Mouse (Mus musculus) c-Kit-positive CD71-positive TER-119-negative erythroid progenitor cells, embryonic 14.5 days (primary cell): ENCODE results near the gene Taldo1.

Experiments used
- DNase-seq: peaks from one replicate; pipeline ENCODE4 v3.0.0-alpha.2; 2013; ENCODE audit warnings: low read depth

The Taldo1 gene

GRCm38 (mm10) chr7:141426948-141427730 is 35.1 kb downstream of the Taldo1 start:
- no peak for DNase-seq

- DNase-seq, result no peak
These were observed 36.7 kb downstream of the Taldo1 start for GRCm38 (mm10) chr7:141428701-141429100.

- no peak for DNase-seq
These were observed 37.3 kb downstream of the Taldo1 start, which contains the start of gene Cend1 for GRCm38 (mm10) chr7:141429310-141429709. Cend1 (minus strand) TSS chr7:141429491.

GRCm38 (mm10) chr7:141429840-141430584 is 38.0 kb downstream of the Taldo1 start:
- no peak for DNase-seq

- DNase-seq, result no peak
These were observed 38.7 kb downstream of the Taldo1 start for GRCm38 (mm10) chr7:141430585-141431240.

GRCm38 (mm10) chr7:141431434-141432185 is 39.6 kb downstream of the Taldo1 start:
- no peak for DNase-seq

GRCm38 (mm10) chr7:141432186-141432611 is 40.2 kb downstream of the Taldo1 start:
- no peak for DNase-seq

GRCm38 (mm10) chr7:141432741-141433516 is 40.9 kb downstream of the Taldo1 start:
- DNase-seq, result no peak

DNA sequence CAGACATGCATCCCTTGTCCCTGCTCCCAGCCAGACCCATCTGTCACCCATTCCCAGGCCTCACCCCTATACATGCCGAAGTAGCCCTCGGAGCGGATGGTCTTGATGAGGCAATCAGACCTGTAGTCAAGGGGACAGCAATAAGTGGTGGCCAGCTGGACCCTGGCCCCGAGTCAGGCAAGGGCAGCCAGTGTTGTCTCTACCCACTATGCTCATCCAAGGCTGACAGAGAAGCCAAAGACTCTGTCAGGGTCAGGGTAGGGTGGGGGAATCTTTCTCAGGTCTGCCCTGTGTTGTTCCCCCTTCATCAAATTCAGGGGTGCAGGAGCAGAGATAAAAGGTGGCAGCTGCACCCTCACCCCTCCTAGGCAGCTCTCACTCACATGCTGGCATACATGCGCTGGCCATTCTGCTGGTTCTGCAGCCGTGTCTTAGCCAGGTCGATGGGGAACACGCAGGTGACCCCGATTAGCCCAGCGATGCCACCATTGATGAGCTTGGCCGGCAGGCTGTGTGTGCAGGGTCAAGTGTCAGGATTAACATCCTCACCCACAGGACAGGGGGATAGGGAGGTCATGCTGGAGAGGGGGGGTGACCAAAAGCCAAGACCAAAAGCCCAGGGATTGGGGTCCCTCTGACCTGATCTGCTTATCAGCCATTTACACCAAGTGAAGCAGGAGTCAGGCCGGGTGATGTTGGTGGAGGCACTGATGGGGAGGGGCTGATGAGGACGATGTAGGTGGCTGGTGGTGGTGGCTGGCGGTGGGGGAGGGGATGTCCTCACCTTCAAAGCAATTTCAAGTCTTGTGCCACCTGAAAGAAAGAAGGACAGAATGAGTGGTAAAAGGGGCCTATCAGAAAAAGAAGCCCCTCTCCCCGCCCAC is 41.8 kb downstream of the Taldo1 start:
- DNase-seq, result no peak

DNA sequence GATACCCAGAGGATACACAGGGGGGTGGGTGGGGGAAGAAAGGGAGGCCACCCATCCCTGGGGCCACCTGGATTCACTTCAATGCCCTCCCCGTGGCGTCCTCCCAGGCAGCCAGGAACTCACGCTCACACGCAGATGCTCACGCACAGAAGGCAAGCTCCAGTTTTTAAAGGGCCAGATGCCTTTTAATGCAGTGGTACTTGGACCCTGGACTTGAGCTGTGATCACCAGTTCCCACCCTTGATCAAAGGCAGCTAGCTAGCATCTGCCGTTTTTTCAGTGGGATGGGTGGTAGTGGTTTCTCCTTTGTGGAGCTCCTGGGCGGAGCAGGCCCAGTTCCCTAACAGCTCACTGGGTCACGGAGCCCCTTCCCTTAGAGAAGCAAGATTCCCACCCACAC is 42.5 kb downstream of the Taldo1 start:
- no peak for DNase-seq

DNA sequence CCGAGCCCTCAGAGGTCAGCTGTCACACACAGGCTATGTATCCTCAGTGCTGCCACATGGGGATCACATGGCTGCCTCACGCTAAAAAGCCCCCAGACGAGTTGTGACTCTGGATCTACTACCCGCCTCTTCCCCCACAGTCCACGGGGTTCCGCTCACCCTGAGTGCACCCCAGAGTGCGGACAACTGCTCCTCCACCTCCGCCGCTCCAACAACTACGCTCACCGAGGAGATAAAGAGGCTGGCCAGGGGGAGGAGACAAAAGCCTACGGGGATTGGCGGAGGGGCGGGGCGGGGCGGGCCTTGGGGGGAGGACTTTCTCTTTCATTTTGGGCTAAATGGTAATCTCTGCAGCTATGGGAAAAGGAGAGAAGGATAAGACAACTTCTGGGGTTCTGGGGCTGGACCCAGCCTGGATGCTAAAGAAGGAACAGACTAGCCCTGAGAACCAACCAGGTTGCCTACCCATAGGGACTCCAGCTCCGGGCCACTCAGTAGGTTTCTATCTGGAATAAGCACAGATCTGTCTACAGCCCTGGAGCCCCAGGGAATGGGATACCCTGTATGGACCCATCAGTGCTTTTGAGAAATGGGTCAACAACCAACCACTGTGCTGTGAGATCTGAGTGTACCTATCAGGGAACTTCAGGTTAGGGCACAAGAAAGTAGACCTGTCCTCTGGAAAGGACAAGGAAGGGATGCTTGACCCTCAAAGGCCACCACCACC is 43.3 kb downstream of the Taldo1 start:
- peak; percentile 78 for DNase-seq

DNA sequence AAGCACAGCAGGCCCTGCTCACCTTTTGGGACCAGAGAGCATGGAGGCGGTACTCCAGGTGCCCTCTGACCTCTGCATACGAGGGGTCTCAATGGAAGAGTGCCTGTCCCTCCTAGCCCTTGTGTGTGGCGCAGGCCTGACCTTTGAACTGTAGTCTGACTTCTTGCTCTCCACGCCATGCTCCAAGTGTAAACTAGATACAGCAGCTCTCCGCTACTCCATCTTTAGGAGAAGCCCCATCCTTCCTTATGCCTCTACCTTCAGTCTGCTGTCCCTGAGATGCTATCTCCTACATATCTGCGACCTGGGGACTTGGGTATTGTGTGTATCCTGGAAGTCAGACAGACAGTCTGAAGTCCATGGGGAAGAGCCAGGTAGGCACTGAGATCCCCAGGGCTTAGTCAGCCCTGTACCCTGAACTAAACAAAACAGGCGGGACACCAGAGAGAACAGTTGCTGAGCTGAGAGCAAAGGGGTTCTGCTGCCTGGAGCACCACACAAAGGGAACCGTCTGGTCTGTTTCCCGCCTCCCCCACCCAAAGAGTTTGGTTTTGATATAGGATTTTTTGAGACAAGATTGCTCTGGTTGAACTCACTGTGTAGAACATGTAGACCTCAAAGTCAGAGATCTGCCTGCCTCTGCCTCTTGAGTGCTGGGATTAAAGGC is 44.0 kb downstream of the Taldo1 start:
- no peak for DNase-seq

DNA sequence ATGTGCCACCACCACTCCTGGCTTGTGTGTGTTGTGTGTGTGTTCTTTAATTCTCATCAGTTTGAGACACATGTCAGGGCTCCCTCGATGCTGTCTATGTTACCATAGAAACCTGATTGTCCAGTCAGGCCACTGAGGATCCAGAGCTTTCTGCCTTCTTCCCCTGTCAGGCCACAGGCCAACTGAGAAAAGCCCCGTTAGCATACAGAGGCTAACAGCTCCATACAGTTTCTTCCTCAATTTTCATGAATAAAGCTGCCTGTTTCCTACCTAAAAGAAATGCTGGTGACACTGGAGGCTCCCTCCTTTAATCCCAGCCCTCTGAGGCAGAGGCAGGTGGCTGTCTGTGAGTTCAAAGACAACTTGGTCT is 44.5 kb downstream of the Taldo1 start:
- DNase-seq, result no peak

DNA sequence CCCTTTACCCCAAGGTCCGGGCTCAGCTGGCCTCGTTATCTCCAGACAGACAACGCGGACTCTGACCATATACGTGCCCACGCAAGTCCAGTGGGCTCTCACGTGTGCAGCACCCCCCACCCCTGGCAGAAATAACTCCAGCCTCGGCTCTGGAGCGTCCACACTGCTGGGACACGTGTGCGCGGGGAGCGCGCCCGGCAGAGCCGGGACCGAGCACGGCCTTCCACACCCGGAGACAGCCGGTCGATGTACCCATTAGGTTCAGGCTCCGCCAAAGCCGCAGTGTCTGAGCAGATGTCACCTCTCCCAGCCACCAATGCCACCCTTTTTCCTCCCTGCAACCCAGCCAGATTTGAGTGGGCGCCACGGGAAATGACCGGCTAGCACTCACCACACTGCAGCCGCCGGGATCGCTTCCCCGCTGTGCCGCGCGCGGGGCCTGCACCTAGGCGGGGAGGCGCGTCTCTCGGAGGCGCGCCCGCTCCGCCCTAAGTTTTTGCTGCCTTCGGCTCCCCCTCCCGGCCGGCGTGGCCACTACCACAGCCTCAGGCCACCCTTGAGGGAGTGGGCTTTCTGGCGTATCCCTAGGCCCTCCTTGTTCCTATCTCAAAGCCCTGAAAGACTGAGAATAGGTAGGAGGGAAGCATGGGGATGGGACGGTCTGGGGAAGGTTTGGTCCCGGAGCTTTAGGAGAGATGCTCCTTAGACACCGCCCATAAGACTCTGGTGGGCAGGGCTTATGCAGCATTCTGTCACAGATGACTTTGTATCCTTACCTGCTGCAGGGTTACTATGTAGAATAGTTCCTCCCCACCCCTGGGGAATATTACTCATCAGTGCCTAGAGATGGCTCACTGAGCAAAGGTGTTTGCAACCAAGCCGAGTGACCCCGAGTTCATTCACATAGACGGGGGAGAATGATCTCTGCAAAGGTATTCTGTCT is 45.5 kb downstream of the Taldo1 start, which contains the start of gene Slc25a22:
Slc25a22 (minus strand) TSS at position 715 of the 943 bp plus-strand sequence.
- peak; percentile 66 for DNase-seq

GRCm38 (mm10) chr7:141438201-141438968 is 46.4 kb downstream of the Taldo1 start:
- DNase-seq, result no peak

DNA sequence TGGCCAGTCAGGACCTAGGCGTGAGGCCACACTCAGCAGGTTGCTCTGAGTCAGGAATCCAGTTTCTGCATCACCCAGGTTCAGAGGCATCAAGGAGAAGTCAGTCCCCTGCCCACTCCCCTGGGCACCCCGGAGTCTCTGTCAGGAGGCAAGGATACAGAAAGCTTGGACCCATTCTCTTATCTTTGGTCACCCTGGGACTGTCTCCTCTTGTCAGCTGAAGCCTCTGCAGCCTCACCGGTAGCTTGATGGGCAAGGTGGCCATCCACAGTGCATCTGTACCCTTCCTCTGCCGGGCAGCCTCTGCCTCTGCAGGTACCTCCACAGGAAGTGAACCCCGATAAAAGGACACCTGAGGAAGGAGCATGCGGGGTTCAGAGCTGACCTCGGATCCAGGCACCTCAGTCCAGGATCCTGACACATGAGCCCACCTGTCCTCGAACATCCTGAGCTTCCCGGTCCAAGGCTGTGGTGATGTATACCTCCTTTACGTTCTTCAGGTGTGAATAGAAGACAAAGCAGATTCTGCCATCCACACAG is 47.2 kb downstream of the Taldo1 start:
- DNase-seq, result no peak

GRCm38 (mm10) chr7:141439811-141440210 is 47.8 kb downstream of the Taldo1 start:
- no peak for DNase-seq
